Mouse (Mus musculus): ENCODE measurements at regions not wholly inside any gene's neighbourhood (a gene's known extent, or its start where the extent isn't known, plus 50 kb on each side); places are given as distances from the start of the nearest gene placed in this dataset.
A peak's percentile ranks its signal among the peaks of the same experiment; 100 is the strongest.

DNA sequence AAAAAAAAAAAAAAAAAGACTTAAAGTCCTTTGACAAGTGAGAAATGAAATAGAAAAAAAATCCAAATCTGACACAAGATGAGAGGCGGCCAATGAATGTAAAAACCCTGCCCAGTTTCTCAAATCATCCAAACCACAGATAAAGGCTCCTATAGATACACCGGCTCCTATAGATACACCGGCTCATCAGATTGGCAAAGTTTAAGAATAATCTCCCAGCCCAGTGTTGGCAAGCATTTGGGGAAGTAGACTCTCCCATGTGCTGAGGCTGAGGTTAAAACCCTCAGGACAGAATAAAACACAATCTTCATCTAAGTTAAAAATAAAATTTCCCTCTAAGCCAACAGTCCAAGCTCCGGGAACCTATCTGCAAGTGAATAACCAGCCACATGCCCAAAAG is 65.2 kb upstream of the Trim2 start:
- Histone ChIP-seq H3K36me3 (ENCODE audit: control insufficient read depth, insufficient read depth) (no peaks in the 10 kb centered on the region), H3K9ac (ENCODE audit: low read depth, low read length) (no peak overlapping the region), H3K4me2 (ENCODE audit: low read depth, low read length) (no peak overlapping the region), H3K27ac (ENCODE audit: low read length) (no peak overlapping the region), H3K4me3 (ENCODE audit: low read depth, low read length) (no peak overlapping the region), H3K9me3 (replicated peaks; ENCODE audit: control insufficient read depth, low read length) (no peaks in the 10 kb centered on the region), H3K27me3 (ENCODE audit: control insufficient read depth, insufficient read depth, low read depth, low read length) (no peaks in the 10 kb centered on the region), H3K4me1 (ENCODE audit: control insufficient read depth, low read depth, low read length) (peaks cover 2% of the 10 kb centered on the region)
- WGBS (ENCODE audit: insufficient replicate concordance): 39% methylated on average over 4 of the region's 4 CpGs
- ATAC-seq (ENCODE audit: low read depth): no peak

DNA sequence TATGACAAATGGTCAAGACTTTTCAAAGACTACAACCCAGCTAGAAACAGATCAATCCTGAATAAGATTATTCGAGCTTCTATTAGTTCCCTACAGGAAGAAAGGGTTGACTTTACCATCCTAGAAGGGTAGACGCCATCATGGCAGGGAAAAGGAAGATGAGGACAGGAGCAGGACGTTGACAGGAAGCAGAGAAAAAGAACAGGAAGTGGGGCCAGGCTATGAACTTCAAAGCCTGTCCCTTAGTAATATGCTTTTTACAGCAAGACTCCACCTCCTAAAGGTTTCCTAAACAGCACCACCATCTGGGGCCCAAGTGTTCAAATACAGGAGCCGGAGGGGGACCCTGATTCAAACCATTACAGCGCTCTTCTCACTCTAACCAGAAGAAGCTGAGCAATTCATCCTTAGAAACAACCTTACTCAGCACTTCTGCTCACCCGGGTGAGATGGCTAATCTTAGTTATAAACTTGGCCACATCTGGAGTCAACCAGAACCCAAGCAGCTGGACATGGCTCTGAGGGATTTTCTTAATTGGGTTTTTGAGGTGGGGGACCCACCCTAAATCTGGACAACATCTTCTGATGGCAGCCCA is 60.6 kb upstream of the Trim2 start:
- 62% methylated on average over 6 of the region's 6 CpGs for WGBS (ENCODE audit: insufficient replicate concordance)
- H3K27ac ChIP-seq (ENCODE audit: low read length): no peak overlapping the region
- no peaks in the 10 kb centered on the region for H3K9me3 ChIP-seq (replicated peaks; ENCODE audit: control insufficient read depth, low read length)
- no peak overlapping the region for H3K4me3 ChIP-seq (ENCODE audit: low read depth, low read length)
- no peaks in the 10 kb centered on the region for H3K4me1 ChIP-seq (ENCODE audit: control insufficient read depth, low read depth, low read length)
- H3K27me3 ChIP-seq (ENCODE audit: control insufficient read depth, insufficient read depth, low read depth, low read length): no peaks in the 10 kb centered on the region
- no peak overlapping the region for H3K4me2 ChIP-seq (ENCODE audit: low read depth, low read length)
- H3K36me3 ChIP-seq (ENCODE audit: control insufficient read depth, insufficient read depth): no peaks in the 10 kb centered on the region
- no peak for ATAC-seq (ENCODE audit: low read depth)
- H3K9ac ChIP-seq (ENCODE audit: low read depth, low read length): no peak overlapping the region

DNA sequence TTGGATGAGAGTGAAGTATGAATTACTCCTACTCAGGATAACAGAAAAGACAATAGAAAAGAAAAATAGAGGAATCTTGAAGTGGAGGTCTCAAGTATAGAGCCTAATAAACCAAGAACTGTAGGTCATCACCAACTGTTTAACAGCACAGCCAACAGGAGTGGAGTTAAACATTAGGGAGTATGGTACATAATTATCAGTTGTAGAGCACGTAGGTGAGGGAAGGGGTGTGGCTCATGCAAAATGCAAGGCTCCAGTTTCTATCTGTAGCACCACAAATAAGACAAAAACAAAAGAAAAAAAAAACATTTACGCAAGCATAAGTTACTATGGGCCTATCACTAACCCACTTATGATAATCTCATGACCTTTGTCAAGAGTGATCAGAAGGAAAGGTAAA is 52.0 kb upstream of the Trim2 start:
- H3K27ac ChIP-seq (ENCODE audit: low read length): no peak overlapping the region
- H3K4me3 ChIP-seq (ENCODE audit: low read depth, low read length): no peak overlapping the region
- peaks cover 8% of the 10 kb centered on the region for H3K4me1 ChIP-seq (ENCODE audit: control insufficient read depth, low read depth, low read length)
- H3K9ac ChIP-seq (ENCODE audit: low read depth, low read length): no peak overlapping the region
- 26% methylated on average over 2 of the region's 2 CpGs for WGBS (ENCODE audit: insufficient replicate concordance)
- no peaks in the 10 kb centered on the region for H3K9me3 ChIP-seq (replicated peaks; ENCODE audit: control insufficient read depth, low read length)
- ATAC-seq (ENCODE audit: low read depth): peak; percentile 87
- no peak overlapping the region for H3K4me2 ChIP-seq (ENCODE audit: low read depth, low read length)
- H3K36me3 ChIP-seq (ENCODE audit: control insufficient read depth, insufficient read depth): no peaks in the 10 kb centered on the region
- no peaks in the 10 kb centered on the region for H3K27me3 ChIP-seq (ENCODE audit: control insufficient read depth, insufficient read depth, low read depth, low read length)

DNA sequence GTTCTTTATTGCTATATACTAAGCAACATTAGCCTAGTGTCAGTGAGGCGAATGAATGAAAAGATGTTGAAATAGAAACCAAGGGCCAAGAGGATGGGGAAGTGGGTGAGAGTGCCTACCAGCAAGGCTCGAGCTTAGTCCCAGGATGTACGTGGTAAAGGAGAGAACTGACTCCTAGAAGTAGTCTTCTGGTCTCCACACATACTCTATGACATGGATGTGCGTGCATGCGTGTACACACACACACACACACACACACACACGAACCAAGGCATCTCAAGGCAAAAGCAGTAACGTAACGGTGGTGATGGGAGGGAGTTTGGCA is 50.0 kb upstream of the Trim2 start:
- H3K4me2 ChIP-seq (ENCODE audit: low read depth, low read length): no peak overlapping the region
- H3K27ac ChIP-seq (ENCODE audit: low read length): 0 out of 2 replicates have a peak overlapping the region, but pooled peaks have one; percentile 0
- no peak overlapping the region for H3K9ac ChIP-seq (ENCODE audit: low read depth, low read length)
- H3K4me3 ChIP-seq (ENCODE audit: low read depth, low read length): no peak overlapping the region
- no peak for ATAC-seq (ENCODE audit: low read depth)
- 70% methylated on average over 8 of the region's 8 CpGs for WGBS (ENCODE audit: insufficient replicate concordance)
- H3K36me3 ChIP-seq (ENCODE audit: control insufficient read depth, insufficient read depth): no peaks in the 10 kb centered on the region
- H3K27me3 ChIP-seq (ENCODE audit: control insufficient read depth, insufficient read depth, low read depth, low read length): no peaks in the 10 kb centered on the region
- peaks cover 13% of the 10 kb centered on the region for H3K4me1 ChIP-seq (ENCODE audit: control insufficient read depth, low read depth, low read length)
- no peaks in the 10 kb centered on the region for H3K9me3 ChIP-seq (replicated peaks; ENCODE audit: control insufficient read depth, low read length)

Measured in liver, embryonic 16.5 days (tissue).